Mouse (Mus musculus): ENCODE data around the gene Tsga13. TPM values are rescaled to one million over a fixed set of nuclear protein-coding genes. Genes with fewer than 3 reads are reported as not detected.

Tsga13 gene
- total RNA-seq, 2 experiments from 2014 or later: not detected

DNA sequence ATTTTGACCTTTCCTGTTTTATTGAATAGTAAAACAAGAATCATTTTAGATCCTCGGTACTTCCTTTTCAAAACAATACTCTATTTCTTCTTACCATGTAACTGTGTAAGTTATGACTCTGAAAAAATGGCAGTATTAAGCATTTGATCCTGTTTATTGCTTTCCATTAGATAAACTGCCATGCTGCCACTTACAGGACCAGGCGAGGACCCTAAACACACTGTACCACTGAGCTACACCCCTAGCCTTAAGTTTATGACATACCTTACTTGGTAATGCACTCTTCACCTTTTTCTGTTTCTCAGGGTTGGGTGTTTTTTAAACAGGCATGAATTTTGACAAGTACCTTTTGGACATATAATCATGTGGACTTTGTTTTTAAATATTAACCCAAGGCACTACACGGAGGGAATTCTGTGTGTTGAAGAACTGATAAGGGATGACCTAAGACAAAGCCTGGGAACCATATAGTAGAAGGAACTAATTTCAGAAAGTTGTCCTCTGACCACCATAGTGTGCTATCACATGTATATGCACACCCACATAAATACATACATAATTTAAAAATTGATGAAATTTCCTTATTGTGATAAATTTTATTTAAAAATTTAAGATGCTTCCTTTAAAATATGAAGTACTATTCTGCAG, 50.2 kb downstream of the Tsga13 start:
- no peak for DNase-seq (ENCODE audit: low spot score in 2 of 2)

DNA sequence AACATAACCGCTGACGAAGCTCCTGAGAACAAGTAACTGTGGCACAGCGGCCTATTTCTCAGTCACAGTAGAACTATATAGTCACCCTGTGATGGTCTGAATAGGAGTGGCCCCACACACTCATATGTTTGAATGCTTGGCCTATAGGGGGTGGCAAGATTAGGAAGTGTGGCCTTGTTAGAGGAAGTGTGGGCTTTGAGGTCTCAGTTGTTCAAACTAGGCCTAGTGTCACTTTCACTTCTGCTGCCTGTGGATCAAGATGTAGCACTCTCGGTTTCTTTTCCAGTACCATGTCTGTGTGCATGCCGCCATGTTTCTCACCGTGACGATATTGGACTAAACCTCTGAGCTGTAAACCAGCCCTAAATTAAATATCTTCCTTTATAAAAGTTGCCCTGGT, 59.4 kb downstream of the Tsga13 start:
- no peak for DNase-seq (ENCODE audit: low spot score in 2 of 2)

GRCm38 (mm10) chr6:30855205-30855604, 60.2 kb downstream of the Tsga13 start:
- DNase-seq (ENCODE audit: low spot score in 2 of 2): no peak

- DNase-seq (ENCODE audit: low spot score in 2 of 2): no peak
Observed at GRCm38 (mm10) chr6:30849818-30850217, 65.6 kb downstream of the Tsga13 start.

Other genes with a start within 250 kb of the Tsga13 start
- gene Cep41, start 221.8 kb downstream of the Tsga13 start, total RNA-seq (2021): 1 to 10 TPM; 6.1 to 7.3 TPM
- 10 to 100 TPM; 27.9 to 28.8 TPM for gene Mest, start 192.0 kb downstream of the Tsga13 start, total RNA-seq (2021)
- gene Copg2, start 18.8 kb downstream of the Tsga13 start, total RNA-seq (2021): 10 to 100 TPM; 48.4 to 76.2 TPM
- gene Klf14, start 43.5 kb upstream of the Tsga13 start, total RNA-seq (2021): not detected